Mouse (Mus musculus) midbrain, embryonic 15.5 days (tissue): ENCODE measurements at regions not wholly inside any gene's neighbourhood (a gene's known extent, or its start where the extent isn't known, plus 50 kb on each side); places are given as distances from the start of the nearest gene placed in this dataset.

Source experiments
- ATAC-seq: fragments of 200-750 bp; cut with Nextera tagmentation; replicated peaks from 2 replicates; pipeline ENCODE4 v1.8.0; 2017; ENCODE audit warnings: moderate TSS enrichment
- H3K27ac ChIP-seq: fragments of 300-500 bp; sonication (generic); 2 replicates; pipeline ENCODE4 v1.5.1; 2015; ENCODE audit warnings: mild to moderate bottlenecking, inconsistent platforms
- H3K27me3 ChIP-seq: fragments of 300-500 bp; sonication (generic); replicated peaks from 2 replicates; pipeline ENCODE4 v1.6.1; 2015; ENCODE audit warnings: inconsistent platforms
- H3K36me3 ChIP-seq: fragments of 300-500 bp; sonication (generic); replicated peaks from 2 replicates; pipeline ENCODE4 v1.6.1; 2015; ENCODE audit warnings: inconsistent platforms
- H3K4me1 ChIP-seq: fragments of 300-500 bp; sonication (generic); 2 replicates; pipeline ENCODE4 v1.6.1; 2015; ENCODE audit warnings: inconsistent platforms
- H3K4me2 ChIP-seq: fragments of 300-500 bp; sonication (generic); 2 replicates; pipeline ENCODE4 v1.6.1; 2015; ENCODE audit warnings: inconsistent platforms, mild to moderate bottlenecking, moderate library complexity
- H3K4me3 ChIP-seq: fragments of 300-500 bp; sonication (generic); 2 replicates; pipeline ENCODE4 v1.5.1; 2015; ENCODE audit warnings: mild to moderate bottlenecking, inconsistent platforms
- H3K9ac ChIP-seq: fragments of 300-500 bp; sonication (generic); 2 replicates; pipeline ENCODE4 v1.6.1; 2015; ENCODE audit warnings: mild to moderate bottlenecking, inconsistent platforms
- H3K9me3 ChIP-seq: fragments of 300-500 bp; sonication (generic); 2 replicates; pipeline ENCODE4 v1.6.1; 2016; ENCODE audit warnings: inconsistent platforms
- whole genome bisulfite sequencing: fragments of 180-500 bp; shearing (Covaris S2); methylation state at CpG from one replicate; pipeline ENCODE4 v1.1.7; 2015; ENCODE audit warnings: mixed read lengths; 5-methylcytosine and 5-hydroxymethylcytosine counted together

DNA sequence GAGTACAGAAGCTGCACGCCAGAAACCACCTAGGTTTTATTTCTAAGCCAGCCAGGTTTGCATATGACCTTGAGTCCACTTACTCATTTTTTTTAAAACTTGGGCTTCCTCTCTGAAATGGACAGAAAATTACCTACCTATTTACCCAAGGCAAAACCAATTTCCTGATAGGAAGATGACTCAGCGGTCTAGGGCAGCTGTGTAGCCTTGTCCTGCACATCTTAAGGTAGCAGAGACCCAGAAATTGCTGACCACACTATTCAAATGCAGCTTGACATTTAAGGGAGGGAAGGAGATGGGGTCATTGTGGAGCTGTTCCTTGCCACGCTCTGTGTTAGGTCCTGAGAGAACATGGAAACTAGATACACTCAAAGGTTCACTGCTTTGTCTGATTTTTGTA, 98.1 kb upstream of the Fndc3a start:
- no peak for ATAC-seq
- H3K4me2 ChIP-seq: no peak overlapping the region
- WGBS: 84% methylated on average over 3 of the region's 3 CpGs
- no peaks in the 10 kb centered on the region for H3K4me1 ChIP-seq
- H3K27ac ChIP-seq: no peak overlapping the region
- no peaks in the 10 kb centered on the region for H3K36me3 ChIP-seq
- no peak overlapping the region for H3K9ac ChIP-seq
- no peaks in the 10 kb centered on the region for H3K9me3 ChIP-seq
- no peak overlapping the region for H3K4me3 ChIP-seq
- H3K27me3 ChIP-seq: no peaks in the 10 kb centered on the region

DNA sequence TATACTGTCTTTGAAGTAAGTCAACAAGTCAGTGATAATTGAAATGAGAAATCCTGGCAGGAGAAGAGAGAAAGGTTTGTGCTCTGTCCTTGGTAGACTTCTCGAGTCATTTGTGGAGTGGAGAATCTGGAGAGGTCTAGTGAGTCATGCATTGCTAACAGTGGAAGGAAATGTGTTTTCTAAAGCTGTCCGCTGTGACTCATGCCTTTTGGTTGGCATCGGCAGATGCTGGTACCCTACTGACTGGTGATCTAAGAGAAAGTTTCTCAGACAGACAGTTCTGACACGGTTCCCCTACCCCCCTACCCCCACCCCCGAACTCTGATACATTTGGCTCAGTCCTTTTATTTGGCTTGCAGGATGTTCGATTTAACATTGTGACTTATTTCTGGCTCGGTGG, 97.5 kb upstream of the Fndc3a start:
- no peak overlapping the region for H3K9ac ChIP-seq
- no peak overlapping the region for H3K4me2 ChIP-seq
- no peak overlapping the region for H3K27ac ChIP-seq
- WGBS: 89% methylated on average over 7 of the region's 7 CpGs
- H3K4me1 ChIP-seq: no peaks in the 10 kb centered on the region
- H3K9me3 ChIP-seq: no peaks in the 10 kb centered on the region
- ATAC-seq: no peak
- no peaks in the 10 kb centered on the region for H3K36me3 ChIP-seq
- no peaks in the 10 kb centered on the region for H3K27me3 ChIP-seq
- H3K4me3 ChIP-seq: no peak overlapping the region

DNA sequence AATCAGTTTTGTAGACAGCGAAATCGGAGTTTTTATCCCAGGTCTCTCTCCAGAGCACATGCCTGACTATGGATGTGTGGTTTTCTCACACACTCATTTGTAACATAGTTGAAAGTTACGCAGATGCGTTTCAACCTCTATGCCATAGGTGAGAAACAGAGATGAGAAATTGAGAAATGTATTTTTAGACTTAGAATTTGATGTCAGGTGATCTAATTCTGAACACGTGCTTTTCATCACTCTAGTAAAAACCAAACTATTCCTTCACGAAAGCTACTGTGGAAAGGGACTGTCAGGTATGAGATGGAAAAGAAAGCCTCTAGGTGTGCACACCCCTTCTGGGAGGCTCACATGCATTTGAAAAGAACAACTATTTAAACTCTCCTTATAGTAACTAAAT, 96.8 kb upstream of the Fndc3a start:
- no peaks in the 10 kb centered on the region for H3K4me1 ChIP-seq
- H3K4me2 ChIP-seq: no peak overlapping the region
- H3K4me3 ChIP-seq: no peak overlapping the region
- no peaks in the 10 kb centered on the region for H3K27me3 ChIP-seq
- H3K9ac ChIP-seq: no peak overlapping the region
- ATAC-seq: no peak
- no peaks in the 10 kb centered on the region for H3K9me3 ChIP-seq
- WGBS: 97% methylated on average over 6 of the region's 6 CpGs
- H3K27ac ChIP-seq: no peak overlapping the region
- H3K36me3 ChIP-seq: no peaks in the 10 kb centered on the region

DNA sequence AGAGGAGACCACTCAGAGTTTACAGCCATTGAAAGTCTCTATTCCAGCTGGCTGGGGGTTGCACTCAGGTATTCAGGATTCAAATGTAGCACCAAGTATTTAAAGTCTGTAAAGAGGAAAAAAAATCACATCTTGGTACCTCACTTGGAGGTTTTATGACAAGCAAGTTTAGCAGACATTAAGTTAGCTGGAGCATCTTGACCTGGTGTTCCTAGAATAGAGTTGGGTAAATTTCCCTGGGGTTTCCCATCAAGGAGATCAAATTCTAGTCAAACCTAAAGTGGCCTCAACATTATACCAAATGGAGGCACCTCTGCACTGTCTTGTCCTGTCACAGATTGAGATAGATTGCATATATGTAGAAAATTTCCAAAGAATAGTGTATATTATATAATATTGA, 93.8 kb upstream of the Fndc3a start:
- Histone ChIP-seq H3K9ac (no peak overlapping the region), H3K36me3 (no peaks in the 10 kb centered on the region), H3K4me1 (no peaks in the 10 kb centered on the region), H3K4me2 (no peak overlapping the region), H3K27me3 (no peaks in the 10 kb centered on the region), H3K27ac (no peak overlapping the region), H3K9me3 (no peaks in the 10 kb centered on the region), H3K4me3 (no peak overlapping the region)
- ATAC-seq: no peak

DNA sequence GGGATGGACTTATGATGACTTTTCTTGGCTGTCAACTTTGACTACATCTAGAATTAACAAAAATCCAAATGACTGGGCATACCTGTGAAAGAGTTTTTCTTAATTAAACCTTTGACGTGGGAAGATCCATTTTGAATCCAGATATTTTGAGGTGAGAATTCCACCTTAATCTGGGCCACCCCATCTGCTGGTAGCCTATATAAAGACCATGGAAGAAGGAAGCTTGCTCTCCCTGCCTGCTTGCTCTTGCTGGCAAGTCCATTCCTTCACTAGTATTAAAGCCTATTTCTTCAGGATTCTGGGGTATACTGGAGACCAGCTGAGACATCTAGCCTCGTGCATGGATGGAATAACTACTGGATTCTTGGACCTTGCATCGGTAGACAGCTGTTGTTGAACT, 80.9 kb upstream of the Fndc3a start:
- Histone ChIP-seq H3K27ac (no peak overlapping the region), H3K9me3 (no peaks in the 10 kb centered on the region), H3K4me3 (no peak overlapping the region), H3K4me2 (no peak overlapping the region), H3K9ac (no peak overlapping the region), H3K27me3 (no peaks in the 10 kb centered on the region), H3K36me3 (no peaks in the 10 kb centered on the region), H3K4me1 (no peaks in the 10 kb centered on the region)
- no peak for ATAC-seq
- 82% methylated on average over 3 of the region's 3 CpGs for WGBS

DNA sequence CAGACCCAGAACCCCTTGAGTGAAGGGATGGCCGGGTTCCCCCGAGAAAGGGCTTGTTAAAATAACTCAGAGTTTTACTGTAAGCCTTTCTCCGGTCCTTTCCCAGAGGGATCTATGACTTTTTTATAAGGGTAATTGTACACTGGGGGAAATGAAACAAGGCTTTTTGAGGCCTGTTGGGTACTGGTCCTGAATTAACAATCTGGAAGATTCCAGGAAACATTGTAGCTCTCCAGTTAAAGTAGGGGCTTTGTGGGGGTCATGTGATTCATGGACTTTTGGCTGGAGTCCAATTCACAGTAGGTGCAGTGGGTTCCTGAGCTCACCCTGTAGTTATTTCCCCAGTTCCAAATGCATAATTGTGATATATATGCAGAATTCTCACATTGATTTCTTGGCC, 77.1 kb upstream of the Fndc3a start:
- WGBS: 75% methylated on average over 3 of the region's 3 CpGs
- Histone ChIP-seq H3K9me3 (no peaks in the 10 kb centered on the region), H3K4me3 (no peak overlapping the region), H3K36me3 (no peaks in the 10 kb centered on the region), H3K27ac (no peak overlapping the region), H3K4me2 (no peak overlapping the region), H3K4me1 (no peaks in the 10 kb centered on the region), H3K9ac (no peak overlapping the region), H3K27me3 (no peaks in the 10 kb centered on the region)
- no peak for ATAC-seq

DNA sequence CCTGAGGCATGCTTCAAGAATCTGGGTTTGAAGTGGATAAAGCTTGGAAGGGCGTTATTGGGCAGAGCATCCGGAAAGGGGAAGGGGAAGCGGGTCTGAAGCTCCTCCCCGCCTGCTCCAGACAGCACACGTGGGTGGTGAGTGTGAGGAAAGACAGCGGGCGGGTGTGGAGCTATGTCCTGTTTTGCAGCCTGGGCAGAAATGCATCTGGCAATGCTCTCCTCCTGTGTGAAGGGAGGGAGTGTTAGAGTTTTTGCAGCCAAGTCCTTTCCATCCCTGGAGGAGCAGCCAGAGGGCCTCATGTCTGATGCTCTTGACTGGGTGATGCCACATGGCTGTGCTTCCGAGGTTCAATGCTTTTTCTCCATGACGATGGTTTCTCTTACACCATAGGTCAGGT, 73.4 kb upstream of the Fndc3a start:
- no peak for ATAC-seq
- H3K4me2 ChIP-seq: no peak overlapping the region
- no peaks in the 10 kb centered on the region for H3K4me1 ChIP-seq
- H3K27me3 ChIP-seq: no peaks in the 10 kb centered on the region
- no peak overlapping the region for H3K27ac ChIP-seq
- no peaks in the 10 kb centered on the region for H3K36me3 ChIP-seq
- no peak overlapping the region for H3K9ac ChIP-seq
- H3K4me3 ChIP-seq: no peak overlapping the region
- H3K9me3 ChIP-seq: no peaks in the 10 kb centered on the region
- 75% methylated on average over 9 of the region's 9 CpGs for WGBS

DNA sequence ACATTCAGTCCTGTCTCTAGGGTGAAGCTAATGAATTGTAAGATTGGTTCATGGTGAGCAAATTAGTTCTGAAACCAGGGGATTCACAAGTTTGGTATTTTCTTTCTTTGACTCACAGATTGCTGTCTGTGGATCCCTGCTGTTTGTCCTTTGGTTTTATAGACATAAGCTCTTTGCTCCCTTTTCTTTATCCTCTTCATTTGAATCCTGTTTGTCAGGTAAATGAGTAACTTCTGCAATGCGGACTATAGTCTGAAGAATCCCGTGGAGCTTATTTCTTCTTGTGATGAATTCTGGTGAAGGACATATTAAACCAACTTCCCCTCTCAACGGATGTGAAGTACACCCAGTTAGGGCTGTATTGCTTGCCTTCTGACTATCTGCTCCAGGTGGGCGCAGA, 69.6 kb upstream of the Fndc3a start:
- no peak overlapping the region for H3K4me2 ChIP-seq
- H3K9ac ChIP-seq: no peak overlapping the region
- no peak overlapping the region for H3K27ac ChIP-seq
- H3K9me3 ChIP-seq: no peaks in the 10 kb centered on the region
- WGBS: 61% methylated on average over 4 of the region's 4 CpGs
- no peak for ATAC-seq
- H3K4me3 ChIP-seq: no peak overlapping the region
- H3K27me3 ChIP-seq: no peaks in the 10 kb centered on the region
- no peaks in the 10 kb centered on the region for H3K4me1 ChIP-seq
- H3K36me3 ChIP-seq: no peaks in the 10 kb centered on the region

DNA sequence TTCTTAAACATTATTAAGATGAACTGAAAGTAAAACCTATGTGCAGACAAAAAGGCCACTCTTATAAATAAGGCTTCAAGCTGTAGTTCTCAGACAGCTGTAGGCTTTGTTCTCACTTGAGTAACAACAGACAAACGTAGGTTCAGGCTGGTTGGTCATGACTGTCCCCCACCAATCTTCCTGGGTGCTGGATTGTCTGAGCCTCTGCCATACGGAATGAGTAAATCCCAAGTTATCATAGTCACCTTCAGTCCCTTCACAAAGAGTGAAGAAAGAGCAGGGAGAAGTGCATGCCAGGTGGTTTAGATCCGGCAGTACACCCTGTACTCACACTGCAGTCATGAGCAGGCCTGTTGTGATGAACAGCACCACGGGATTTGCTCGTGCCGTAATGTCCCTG, 69.0 kb upstream of the Fndc3a start:
- no peak overlapping the region for H3K9ac ChIP-seq
- 78% methylated on average over 6 of the region's 6 CpGs for WGBS
- no peak overlapping the region for H3K4me2 ChIP-seq
- no peaks in the 10 kb centered on the region for H3K9me3 ChIP-seq
- H3K4me3 ChIP-seq: no peak overlapping the region
- no peaks in the 10 kb centered on the region for H3K27me3 ChIP-seq
- no peak overlapping the region for H3K27ac ChIP-seq
- H3K4me1 ChIP-seq: no peaks in the 10 kb centered on the region
- no peaks in the 10 kb centered on the region for H3K36me3 ChIP-seq
- no peak for ATAC-seq

DNA sequence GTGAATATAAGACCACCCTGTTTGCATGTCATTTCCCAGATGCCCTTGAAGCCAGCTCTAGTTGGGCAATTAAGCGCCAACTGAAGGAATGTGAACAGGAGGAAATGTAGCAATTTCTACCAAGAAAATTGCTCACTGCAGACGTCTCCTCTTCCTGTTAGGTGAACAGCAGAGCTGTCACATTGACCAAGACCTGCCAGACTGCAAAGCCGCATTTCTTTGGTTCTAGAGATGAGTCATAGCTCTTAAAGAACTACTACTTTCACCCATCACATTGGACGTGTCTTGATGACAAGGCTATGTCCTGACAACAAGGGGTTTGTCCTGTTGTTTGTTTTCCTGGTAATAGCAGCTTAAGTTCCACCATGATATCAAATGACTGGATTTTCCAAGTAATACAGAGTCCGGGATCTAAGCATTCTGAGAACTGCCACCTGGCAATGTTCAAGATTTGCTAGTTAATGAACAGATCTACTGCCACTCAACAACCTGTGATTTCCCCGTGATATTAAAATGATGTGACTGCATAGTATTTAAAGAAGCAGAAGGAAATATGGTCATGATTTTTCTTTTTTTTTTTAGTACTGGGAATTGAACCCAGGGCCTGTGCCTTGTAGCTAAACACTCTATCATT, 68.2 kb upstream of the Fndc3a start:
- no peaks in the 10 kb centered on the region for H3K9me3 ChIP-seq
- no peak for ATAC-seq
- 87% methylated on average over 6 of the region's 6 CpGs for WGBS

DNA sequence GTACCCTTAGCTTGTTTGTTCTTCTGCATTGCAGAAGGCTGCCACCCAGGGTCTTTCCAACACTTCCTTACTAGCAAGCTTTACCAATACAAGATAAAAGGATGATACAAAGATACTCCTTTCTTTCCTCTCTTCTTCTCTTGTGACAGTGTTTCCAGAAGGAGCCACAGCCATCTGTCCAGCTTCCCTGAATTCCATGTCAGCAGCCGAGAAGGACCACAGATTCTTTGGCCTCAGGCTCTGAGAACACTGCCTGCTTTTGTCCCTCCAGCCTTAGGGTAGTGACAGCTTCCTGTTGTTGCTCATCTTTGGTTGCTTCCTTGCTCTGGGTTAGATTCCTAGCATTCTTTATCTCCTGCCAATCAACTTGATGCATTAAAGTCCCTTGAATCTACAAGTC, 60.4 kb upstream of the Fndc3a start:
- ATAC-seq: no peak
- no peak overlapping the region for H3K4me3 ChIP-seq
- H3K9ac ChIP-seq: no peak overlapping the region
- H3K4me2 ChIP-seq: no peak overlapping the region
- no peaks in the 10 kb centered on the region for H3K4me1 ChIP-seq
- H3K27me3 ChIP-seq: no peaks in the 10 kb centered on the region
- no peak overlapping the region for H3K27ac ChIP-seq
- H3K36me3 ChIP-seq: no peaks in the 10 kb centered on the region
- 51% methylated on average over 1 of the region's 1 CpGs for WGBS
- no peaks in the 10 kb centered on the region for H3K9me3 ChIP-seq

More for the DNA sequence above, 68.2 kb upstream of the Fndc3a start:
- no peak overlapping the region for H3K9ac ChIP-seq
- H3K4me1 ChIP-seq: no peaks in the 10 kb centered on the region
- no peaks in the 10 kb centered on the region for H3K36me3 ChIP-seq
- H3K4me3 ChIP-seq: no peak overlapping the region
- H3K4me2 ChIP-seq: no peak overlapping the region
- H3K27me3 ChIP-seq: no peaks in the 10 kb centered on the region
- no peak overlapping the region for H3K27ac ChIP-seq

DNA sequence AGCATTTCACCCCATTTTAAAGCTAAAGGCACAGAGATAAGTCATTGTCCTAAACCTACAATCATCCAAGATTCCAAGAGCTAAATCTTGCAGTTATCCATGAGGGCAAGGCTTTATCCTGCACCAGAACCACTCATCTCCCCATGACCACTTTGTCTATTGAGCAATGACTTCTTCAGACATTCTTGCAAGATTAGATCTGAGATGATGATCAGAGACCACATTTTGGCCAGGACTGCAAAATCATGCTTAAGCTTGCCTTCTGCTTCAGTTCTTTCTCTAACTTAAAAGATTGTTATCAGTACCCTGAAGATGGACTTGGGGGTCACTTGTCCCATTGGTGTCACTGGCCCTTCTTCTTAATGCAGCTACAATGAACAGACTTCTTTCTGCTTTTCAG, 50.3 kb upstream of the Fndc3a start:
- no peaks in the 10 kb centered on the region for H3K9me3 ChIP-seq

More for the DNA sequence above, 50.3 kb upstream of the Fndc3a start:
- Histone ChIP-seq H3K4me3 (no peak overlapping the region), H3K27ac (no peak overlapping the region), H3K4me2 (no peak overlapping the region), H3K4me1 (no peaks in the 10 kb centered on the region), H3K36me3 (no peaks in the 10 kb centered on the region), H3K27me3 (no peaks in the 10 kb centered on the region), H3K9ac (no peak overlapping the region)
- no peak for ATAC-seq
